Mouse (Mus musculus) ZHBTc4 (cell line): ENCODE measurements around the gene Endod1.

Experiments
- DNase-seq: peaks from one replicate; pipeline ENCODE4 v3.0.0-alpha.2; 2011; ENCODE audit warnings: low read depth, low spot score

Gene Endod1

DNA sequence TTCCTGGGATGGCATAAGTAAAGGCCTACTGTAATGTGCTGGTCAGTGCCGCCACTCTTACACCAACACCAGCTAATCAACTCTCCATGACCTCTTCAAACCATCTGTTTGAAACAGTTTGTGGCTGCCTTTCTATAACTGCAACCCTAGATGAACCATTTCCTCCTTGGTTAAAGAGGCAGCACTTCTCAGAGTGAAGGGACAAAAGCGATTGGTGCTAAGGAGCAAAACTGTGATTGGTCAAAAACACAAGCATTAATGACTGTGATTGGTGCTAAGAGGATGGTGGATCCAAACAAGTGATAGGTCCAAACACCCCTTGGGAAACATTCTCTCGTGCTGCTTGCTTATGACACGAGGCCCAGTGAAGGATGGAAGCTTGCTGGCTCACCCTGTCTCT, 45.5 kb downstream of the Endod1 start:
- DNase-seq: no peak

DNA sequence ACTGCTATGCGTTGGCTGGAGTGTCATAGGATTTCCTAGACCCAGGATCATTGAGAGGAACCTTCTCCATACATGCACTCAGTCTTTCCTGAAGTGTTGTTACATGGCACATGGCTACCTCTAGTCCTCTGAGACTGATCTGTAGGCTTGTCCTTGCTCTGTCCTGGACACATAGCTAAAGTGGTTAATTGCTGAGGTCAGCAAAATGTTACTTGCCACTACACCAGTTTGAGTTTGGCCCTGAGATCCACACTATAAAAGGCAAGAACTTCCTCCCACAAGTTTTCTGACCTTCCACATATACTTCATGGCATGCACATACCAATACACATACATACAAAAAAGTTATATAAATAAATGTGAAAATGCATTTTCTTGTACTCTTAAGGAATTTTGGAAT, 64.7 kb downstream of the Endod1 start:
- no peak for DNase-seq

DNA sequence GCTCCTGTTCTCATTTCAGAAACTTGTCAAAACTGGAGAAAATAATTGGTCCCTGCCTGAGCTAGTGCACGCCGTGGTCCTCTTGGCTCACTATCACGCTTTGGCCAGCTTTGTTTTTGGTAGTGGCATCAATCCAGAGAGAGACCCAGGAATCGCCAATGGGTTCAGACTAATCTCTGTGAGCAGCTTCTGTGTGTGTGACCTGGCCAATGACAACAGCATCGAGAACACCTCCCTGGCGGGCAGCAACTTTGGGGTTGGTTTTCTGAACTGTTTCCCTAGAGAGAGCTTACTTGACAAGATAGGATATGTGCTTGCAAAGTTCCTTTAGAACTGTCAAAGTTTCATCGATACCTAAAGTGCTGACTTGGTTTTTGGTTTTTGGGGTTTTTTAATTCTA, 66.8 kb downstream of the Endod1 start:
- DNase-seq: no peak

DNA sequence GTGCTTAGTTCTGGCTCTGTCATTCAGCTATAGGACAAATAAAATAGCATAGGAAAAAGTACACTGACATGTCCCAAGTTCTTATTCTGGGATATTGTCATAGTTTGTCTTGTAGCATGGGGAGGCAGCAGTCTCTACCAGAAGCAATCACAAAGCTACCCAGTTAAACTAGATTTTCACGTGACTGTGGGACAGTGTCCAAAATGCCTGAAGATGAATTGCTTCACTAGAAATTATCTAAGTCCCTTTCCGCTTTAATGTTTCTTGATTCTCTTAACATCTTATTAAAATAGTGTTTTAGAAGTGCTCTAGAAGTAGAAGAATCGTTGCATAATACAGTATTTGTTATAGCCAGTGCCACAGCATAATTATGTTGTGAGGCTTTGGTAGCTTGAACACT, 67.3 kb downstream of the Endod1 start:
- no peak for DNase-seq

DNA sequence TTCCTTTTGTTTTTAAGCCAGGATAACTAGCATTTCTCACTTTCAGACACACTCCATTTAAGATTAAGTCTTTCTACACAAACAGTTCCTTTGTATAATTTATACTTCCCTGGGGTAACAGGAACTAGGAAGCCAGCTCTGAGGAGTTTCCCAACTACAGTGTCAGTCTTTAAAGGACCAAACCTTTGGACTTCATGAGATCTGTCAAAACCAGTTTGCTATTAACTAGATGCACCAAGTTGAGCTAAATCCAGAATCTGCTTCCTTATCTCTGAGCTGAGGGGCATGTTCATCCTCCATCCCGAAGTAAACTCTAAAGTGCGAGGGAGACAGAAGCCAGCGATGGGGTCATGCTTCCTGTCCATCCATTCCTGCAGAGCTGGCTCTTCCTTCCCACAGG, 74.0 kb downstream of the Endod1 start:
- no peak for DNase-seq

DNA sequence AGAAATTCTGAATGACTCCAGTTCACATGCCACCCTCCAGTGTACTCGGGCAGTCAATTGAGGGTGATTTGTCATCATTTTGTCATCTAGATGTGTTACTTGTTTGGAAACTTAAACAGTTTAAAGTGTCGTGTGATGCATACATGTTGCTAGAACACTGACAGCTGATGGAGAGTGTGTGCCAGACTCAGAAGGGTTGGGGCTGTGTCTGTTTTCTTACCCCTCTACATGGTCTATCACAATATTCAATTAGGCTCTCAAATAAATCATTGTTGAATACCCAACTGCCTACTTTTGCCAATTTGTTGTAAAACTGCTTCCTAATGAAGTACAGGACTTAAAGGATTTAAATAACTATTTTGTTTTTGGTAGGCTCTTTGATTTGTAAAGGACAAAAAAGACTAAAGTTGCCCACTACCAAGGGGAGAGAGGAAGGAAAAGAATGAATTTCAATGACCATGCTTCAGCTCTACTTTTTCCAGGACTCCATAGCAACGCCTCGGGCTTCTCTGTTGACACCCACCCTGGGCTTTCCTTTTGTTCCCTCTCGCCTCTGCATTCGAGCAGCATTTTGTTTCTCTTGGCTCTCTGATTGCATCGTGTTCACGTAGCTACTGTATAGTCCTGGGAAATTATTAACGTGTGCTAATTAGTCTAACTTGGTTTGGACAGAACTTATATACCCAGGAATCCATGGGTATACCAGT, 76.9 kb downstream of the Endod1 start:
- no peak for DNase-seq
